Mouse (Mus musculus) spleen, adult 12 weeks (tissue): ENCODE measurements around the gene Vmn1r212.
"Not testable (repeated sequence)": the region's sequence is repeated elsewhere in the genome, so short reads cannot be mapped to it uniquely, and the experiment has no call there.

Experiments
- DNase-seq: peaks from one replicate; pipeline ENCODE4 v3.0.0; 2022; ENCODE audit warnings: low spot score

The Vmn1r212 gene

DNA sequence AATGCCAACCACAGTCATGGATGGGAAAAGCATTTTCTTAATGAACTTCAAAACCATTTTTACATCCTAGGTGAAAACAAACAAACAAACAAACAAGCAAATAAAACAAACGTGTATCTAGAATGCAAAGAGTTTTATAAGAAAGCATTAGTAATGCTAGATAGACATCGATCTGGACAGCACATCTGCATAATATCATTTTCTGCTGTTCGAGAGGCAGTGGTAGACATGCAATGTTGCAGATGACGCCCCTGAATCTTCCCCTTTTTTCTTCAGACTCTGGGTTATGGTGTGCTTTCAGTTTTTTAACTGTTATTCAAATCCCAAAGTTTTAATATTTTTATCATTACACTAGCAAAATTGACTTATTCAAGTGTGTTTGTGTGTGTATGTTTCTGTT, at the start of gene Vmn1r212:
Vmn1r212 (minus strand) TSS at position 101 of the 400 bp plus-strand sequence.
- DNase-seq, result no peak

DNA sequence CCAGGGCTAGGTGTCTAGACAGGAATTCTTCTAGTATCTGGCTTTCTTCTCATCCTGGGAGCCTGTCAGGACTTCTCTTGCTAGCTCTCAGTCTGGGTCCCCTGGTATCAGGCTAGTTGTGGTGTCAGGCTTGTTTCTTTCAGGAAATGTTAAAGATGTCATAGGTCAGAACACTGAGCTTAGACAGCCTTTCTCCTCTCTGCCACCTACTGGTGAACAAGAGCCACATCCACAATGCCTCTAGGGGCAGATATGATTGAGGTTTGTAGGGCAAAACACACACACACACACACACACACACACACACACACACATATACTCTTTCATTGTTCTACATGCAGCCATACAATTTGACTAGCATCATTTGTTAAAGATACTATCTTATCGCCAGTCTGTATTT, 4.7 kb downstream of the Vmn1r212 start:
- DNase-seq, result no peak

DNA sequence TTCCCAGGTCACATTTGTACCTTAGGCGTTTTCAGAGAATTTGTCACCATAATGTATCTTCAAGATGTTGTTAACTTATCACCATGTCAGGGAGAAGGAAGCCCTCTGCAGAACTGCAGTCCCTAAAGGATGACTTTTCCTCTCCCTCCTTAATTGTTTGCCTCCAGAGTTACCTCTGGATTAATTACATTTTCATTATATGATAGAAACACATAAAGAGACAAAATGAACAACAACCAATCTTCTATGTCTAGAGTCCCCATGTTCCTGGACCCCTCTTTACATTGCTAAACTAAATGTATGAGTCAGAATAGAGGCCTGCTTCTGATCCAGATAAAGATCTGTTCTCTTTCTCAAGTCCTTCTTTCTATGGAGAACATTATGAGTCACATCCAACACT, 26.5 kb downstream of the Vmn1r212 start, which contains the start of gene Vmn1r211:
Vmn1r211 (minus strand) TSS at position 101 of the 400 bp plus-strand sequence.
- no peak for DNase-seq

DNA sequence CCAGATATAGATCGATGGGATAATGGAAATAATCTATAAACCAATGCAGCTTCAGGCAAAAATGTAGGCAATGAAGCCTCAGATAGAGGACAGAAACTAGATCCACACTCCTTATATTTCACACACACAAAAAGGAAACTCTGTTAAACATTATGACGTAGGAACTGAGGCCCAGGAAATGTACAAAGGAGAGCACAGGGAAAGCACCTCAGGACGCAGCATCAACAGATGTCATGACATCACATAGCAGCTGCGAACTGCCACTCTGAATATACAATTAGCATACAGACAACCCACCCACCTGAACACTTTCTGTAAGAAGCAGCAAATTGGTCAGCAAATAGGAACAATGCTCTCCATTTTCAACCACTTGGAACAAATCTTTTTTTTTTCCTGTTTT, 29.2 kb downstream of the Vmn1r212 start:
- DNase-seq, result no peak

DNA sequence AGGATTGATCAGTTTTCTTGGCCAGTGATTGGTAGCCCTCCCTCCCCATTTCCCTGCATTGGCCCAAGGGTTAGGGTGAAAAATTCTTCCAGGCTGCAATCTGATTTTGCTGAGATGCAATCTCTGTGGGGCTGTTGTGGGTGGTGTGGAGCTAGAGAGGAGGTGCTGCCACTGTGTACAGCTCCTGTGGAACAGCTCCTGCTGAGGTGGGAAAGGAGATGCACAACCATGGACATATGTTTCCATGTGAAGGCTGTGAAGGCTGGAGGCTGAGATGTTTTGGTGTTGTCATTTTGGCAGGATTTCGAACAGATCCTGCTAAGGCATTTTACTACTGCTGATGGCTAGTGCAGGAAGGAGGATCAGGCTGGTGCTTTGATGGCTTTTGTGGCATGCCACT, 37.2 kb downstream of the Vmn1r212 start:
- no peak for DNase-seq

DNA sequence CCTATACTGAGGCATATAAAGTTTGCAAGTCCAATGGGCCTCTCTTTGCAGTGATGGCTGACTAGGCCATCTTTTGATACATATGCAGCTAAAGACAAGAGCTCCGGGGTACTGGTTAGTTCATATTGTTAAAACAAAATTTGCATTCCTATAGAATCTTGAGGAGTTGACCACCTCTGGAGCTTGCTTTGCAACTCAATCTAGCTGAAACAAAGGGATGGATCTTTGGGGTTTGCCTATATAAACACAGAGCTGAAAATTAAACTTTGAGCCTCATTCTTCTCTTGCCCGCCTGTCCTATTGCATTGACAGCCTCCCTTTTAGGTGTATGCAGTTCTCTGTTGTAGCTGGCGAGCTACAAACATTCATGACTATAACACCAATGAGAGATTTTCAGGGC, 39.7 kb downstream of the Vmn1r212 start:
- not testable (repeated sequence) for DNase-seq
